Mouse (Mus musculus) hindbrain, embryonic 15.5 days (tissue): ENCODE measurements around the gene Ccr5. TPM values are rescaled to one million over a fixed set of nuclear protein-coding genes. Genes with fewer than 3 reads are reported as not detected.
"Not testable (repeated sequence)": the region's sequence is repeated elsewhere in the genome, so short reads cannot be mapped to it uniquely, and the experiment has no call there.

Source experiments
- ATAC-seq: fragments of 200-750 bp; cut with Nextera tagmentation; 2 replicates; pipeline ENCODE4 v1.8.0; 2017; ENCODE audit warnings: low read depth, moderate number of reproducible peaks, moderate TSS enrichment; ENCODE audit not compliant: low FRiP score
- H3K27ac ChIP-seq: fragments of 300-500 bp; sonication (generic); replicated peaks from 2 replicates; pipeline ENCODE4 v1.5.1; 2015; ENCODE audit warnings: mild to moderate bottlenecking, inconsistent platforms
- H3K27me3 ChIP-seq: fragments of 300-500 bp; sonication (generic); 2 replicates; pipeline ENCODE4 v1.6.1; 2015; ENCODE audit warnings: control low read depth, inconsistent platforms
- H3K36me3 ChIP-seq: fragments of 300-500 bp; sonication (generic); 2 replicates; pipeline ENCODE4 v1.6.1; 2015; ENCODE audit warnings: control low read depth, inconsistent platforms
- H3K4me1 ChIP-seq: fragments of 300-500 bp; sonication (generic); replicated peaks from 2 replicates; pipeline ENCODE4 v1.6.1; 2015; ENCODE audit warnings: control low read depth, inconsistent platforms
- H3K4me2 ChIP-seq: fragments of 300-500 bp; sonication (generic); 2 replicates; pipeline ENCODE4 v1.6.1; 2015; ENCODE audit warnings: moderate library complexity, mild to moderate bottlenecking, inconsistent platforms
- H3K4me3 ChIP-seq: fragments of 300-500 bp; sonication (generic); 2 replicates; pipeline ENCODE4 v1.5.1; 2015; ENCODE audit warnings: mild to moderate bottlenecking, inconsistent platforms
- H3K9ac ChIP-seq: fragments of 300-500 bp; sonication (generic); 2 replicates; pipeline ENCODE4 v1.6.1; 2015; ENCODE audit warnings: inconsistent platforms
- H3K9me3 ChIP-seq: fragments of 300-500 bp; sonication (generic); 2 replicates; pipeline ENCODE4 v1.6.1; 2016; ENCODE audit warnings: control low read depth, inconsistent platforms
- WGBS: fragments of 180-500 bp; shearing (Covaris S2); methylation state at CpG from one replicate; pipeline ENCODE4 v1.1.7; 2015; 5-methylcytosine and 5-hydroxymethylcytosine counted together
- polyA plus RNA-seq: library from polyadenylated mRNA; unstranded; fragments of >200 nt; fragmentation: Nextera tagmentation; extraction: Ambion mirVana; gene quantifications from 2 replicates; pipeline ENCODE4 v1.2.1, GENCODE M21; 2015

Gene Ccr5
- 1.4 and 1.9 TPM in 2 replicates for polyA plus RNA-seq

DNA sequence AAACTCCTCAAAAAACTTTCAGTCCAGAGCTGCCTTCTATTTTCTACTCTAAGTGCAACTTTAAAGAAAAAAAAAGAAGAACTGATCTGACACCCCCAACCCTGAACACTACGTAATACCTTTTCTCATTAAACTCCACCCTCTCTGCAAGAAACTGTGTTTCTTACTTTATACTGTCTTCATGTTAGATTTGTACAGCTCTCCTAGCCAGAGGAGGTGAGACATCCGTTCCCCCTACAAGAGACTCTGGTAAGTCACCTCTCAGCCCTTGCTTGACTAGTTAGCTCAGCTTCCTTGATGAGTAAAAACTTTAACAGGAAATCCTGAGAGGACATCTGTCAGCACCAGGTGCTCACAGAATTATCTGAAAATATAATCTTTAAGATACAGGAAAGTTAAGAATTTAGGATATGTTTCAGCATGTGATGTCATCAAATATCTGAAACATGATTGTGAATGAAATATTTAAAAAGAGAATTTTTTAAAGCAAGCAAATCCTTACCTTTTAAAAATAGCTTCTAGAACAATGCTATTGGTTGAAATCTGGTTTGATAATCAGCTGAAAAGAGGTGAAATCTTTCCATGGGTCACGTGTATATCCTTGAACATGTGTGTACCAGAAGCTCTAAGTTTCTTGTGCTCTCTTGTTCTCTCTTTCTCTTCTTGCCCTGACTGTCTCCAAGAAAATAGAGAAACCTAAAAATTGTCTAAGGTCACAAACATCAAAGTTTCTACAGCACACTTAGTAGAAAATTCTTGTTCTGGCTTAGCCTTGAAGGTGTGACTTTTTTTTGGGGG lies at the start of gene Ccr5:
TSS of gene Ccr5 (plus strand) at position 157 of the 798 bp plus-strand sequence.
- no peak within 1 kb of the TSS for H3K4me3 ChIP-seq
- no peak within 1 kb of the TSS for H3K4me2 ChIP-seq
- H3K9me3 ChIP-seq = no peaks in the 10 kb centered on the region
- WGBS = 87% methylated on average over 3 of the region's 3 CpGs
- ATAC-seq = no peak
- H3K36me3 ChIP-seq = no peaks in the 10 kb centered on the region
- no peaks in the 10 kb centered on the region for H3K4me1 ChIP-seq
- H3K27ac ChIP-seq = no peak within 1 kb of the TSS
- no peak within 1 kb of the TSS for H3K9ac ChIP-seq
- H3K27me3 ChIP-seq = no peaks in the 10 kb centered on the region

GRCm38 (mm10) chr9:124079803-124080202 lies 41.5 kb upstream of the Ccr5 start:
- no peak for ATAC-seq
- H3K9ac ChIP-seq = no peak overlapping the region

GRCm38 (mm10) chr9:124080471-124080870 lies 40.9 kb upstream of the Ccr5 start:
- not testable (repeated sequence) for ATAC-seq, H3K9ac ChIP-seq, H3K27ac ChIP-seq, H3K9me3 ChIP-seq, H3K27me3 ChIP-seq, H3K36me3 ChIP-seq, H3K4me2 ChIP-seq, H3K4me1 ChIP-seq, H3K4me3 ChIP-seq
- WGBS = 93% methylated on average over 13 of the region's 13 CpGs

More at GRCm38 (mm10) chr9:124079803-124080202, 41.5 kb upstream of the Ccr5 start:
- Histone ChIP-seq H3K36me3 (no peaks in the 10 kb centered on the region), H3K27me3 (no peaks in the 10 kb centered on the region), H3K4me3 (no peak overlapping the region), H3K9me3 (no peaks in the 10 kb centered on the region), H3K4me2 (no peak overlapping the region), H3K4me1 (no peaks in the 10 kb centered on the region), H3K27ac (no peak overlapping the region)
- 75% methylated on average over 4 of the region's 4 CpGs for WGBS

- no peak overlapping the region for H3K9ac ChIP-seq
- no peak overlapping the region for H3K4me2 ChIP-seq
- H3K27me3 ChIP-seq = no peaks in the 10 kb centered on the region
- 88% methylated on average over 1 of the region's 1 CpGs for WGBS
- H3K9me3 ChIP-seq = no peaks in the 10 kb centered on the region
- H3K4me1 ChIP-seq = no peaks in the 10 kb centered on the region
- H3K27ac ChIP-seq = no peak overlapping the region
- no peak overlapping the region for H3K4me3 ChIP-seq
- ATAC-seq = no peak
- no peaks in the 10 kb centered on the region for H3K36me3 ChIP-seq
These were observed 30.9 kb upstream of the Ccr5 start for GRCm38 (mm10) chr9:124090441-124090840.

DNA sequence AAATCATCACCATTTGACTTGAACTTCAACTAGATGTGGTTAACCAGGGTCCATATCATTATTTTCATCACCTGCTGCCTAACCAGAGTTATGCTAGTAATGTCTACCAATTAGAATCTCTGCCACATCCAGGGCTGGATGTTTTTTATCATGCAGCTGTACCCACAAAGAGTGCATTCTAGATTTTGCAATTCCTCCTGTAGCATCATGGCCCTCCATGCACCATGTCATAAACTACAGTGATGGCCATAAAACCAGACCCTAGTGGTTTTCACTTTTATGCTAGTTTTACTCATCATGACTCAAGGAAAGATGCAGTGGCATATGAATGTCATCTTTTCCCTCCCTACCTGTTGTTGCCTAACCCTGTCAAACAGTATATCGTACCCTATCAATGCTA lies 22.2 kb upstream of the Ccr5 start:
- Histone ChIP-seq H3K27ac (no peak overlapping the region), H3K4me3 (no peak overlapping the region), H3K36me3 (no peaks in the 10 kb centered on the region), H3K9ac (no peak overlapping the region), H3K4me1 (no peaks in the 10 kb centered on the region), H3K4me2 (no peak overlapping the region), H3K27me3 (no peaks in the 10 kb centered on the region), H3K9me3 (no peaks in the 10 kb centered on the region)
- ATAC-seq = no peak
- WGBS = 90% methylated on average over 1 of the region's 1 CpGs

GRCm38 (mm10) chr9:124100357-124100756 lies 21.0 kb upstream of the Ccr5 start:
- Histone ChIP-seq H3K9me3 (no peaks in the 10 kb centered on the region), H3K4me2 (no peak overlapping the region), H3K9ac (no peak overlapping the region), H3K4me1 (no peaks in the 10 kb centered on the region), H3K27ac (no peak overlapping the region), H3K4me3 (no peak overlapping the region), H3K27me3 (no peaks in the 10 kb centered on the region), H3K36me3 (no peaks in the 10 kb centered on the region)
- WGBS = 87% methylated on average over 1 of the region's 1 CpGs
- ATAC-seq = no peak

DNA sequence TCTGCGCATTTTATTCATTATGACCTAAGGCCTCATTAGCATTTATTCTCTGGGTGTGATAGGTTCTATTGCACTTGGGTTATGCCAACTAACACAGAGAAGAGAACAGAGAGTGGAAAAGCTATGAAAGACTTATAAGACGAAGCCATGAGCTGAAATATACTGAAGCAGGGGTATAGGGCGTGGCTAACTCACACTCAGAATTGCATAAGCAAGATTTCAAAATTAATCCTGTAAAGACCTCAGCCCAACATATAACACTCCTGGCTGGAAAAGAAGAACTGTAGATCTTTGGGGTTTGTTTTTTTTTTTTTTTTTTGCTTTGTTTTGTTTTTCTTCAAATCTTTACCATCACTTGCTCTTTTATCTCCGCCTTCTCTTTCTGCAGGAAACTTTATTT lies 19.6 kb upstream of the Ccr5 start, which contains the start of gene Ccr2:
TSS of gene Ccr2 (plus strand) at position 228 of the 400 bp plus-strand sequence.
- no peak within 1 kb of the TSS for H3K9ac ChIP-seq
- no peaks in the 10 kb centered on the region for H3K9me3 ChIP-seq
- no peak within 1 kb of the TSS for H3K4me3 ChIP-seq
- no peaks in the 10 kb centered on the region for H3K4me1 ChIP-seq
- no peak within 1 kb of the TSS for H3K27ac ChIP-seq
- H3K36me3 ChIP-seq = no peaks in the 10 kb centered on the region
- no peaks in the 10 kb centered on the region for H3K27me3 ChIP-seq
- H3K4me2 ChIP-seq = no peak within 1 kb of the TSS
- WGBS = 88% methylated on average over 4 of the region's 4 CpGs
- ATAC-seq = no peak

DNA sequence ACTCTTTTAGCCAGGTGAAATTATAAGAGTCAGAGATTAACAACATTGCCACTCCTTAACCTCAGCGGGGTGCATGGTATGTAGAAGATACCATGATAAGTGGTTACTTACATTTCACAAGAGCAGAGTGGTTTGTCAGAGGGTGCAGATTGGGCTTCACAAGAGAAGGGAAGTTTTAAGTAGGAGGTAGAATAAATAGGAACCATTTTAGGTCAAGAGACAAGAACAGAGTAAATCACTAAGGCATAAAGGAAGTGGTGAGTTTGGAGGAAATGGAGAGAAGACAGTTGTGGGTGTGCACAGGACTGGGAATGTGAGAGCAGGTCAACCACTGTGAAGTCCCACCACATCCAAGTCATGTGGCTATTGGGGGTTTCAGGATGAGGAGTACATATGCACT lies 18.1 kb upstream of the Ccr5 start:
- H3K4me2 ChIP-seq = no peak overlapping the region
- H3K4me1 ChIP-seq = no peaks in the 10 kb centered on the region
- H3K9me3 ChIP-seq = no peaks in the 10 kb centered on the region
- H3K36me3 ChIP-seq = no peaks in the 10 kb centered on the region
- no peak overlapping the region for H3K9ac ChIP-seq
- no peaks in the 10 kb centered on the region for H3K27me3 ChIP-seq
- ATAC-seq = no peak
- H3K4me3 ChIP-seq = no peak overlapping the region
- WGBS = 72% methylated on average over 1 of the region's 1 CpGs
- H3K27ac ChIP-seq = no peak overlapping the region

- no peaks in the 10 kb centered on the region for H3K4me1 ChIP-seq
- H3K27ac ChIP-seq = no peak overlapping the region
- H3K36me3 ChIP-seq = no peaks in the 10 kb centered on the region
- H3K9me3 ChIP-seq = no peaks in the 10 kb centered on the region
- no peak overlapping the region for H3K4me2 ChIP-seq
- no peak overlapping the region for H3K9ac ChIP-seq
- no peaks in the 10 kb centered on the region for H3K27me3 ChIP-seq
- no peak overlapping the region for H3K4me3 ChIP-seq
- ATAC-seq = no peak
These were observed 16.1 kb upstream of the Ccr5 start for GRCm38 (mm10) chr9:124105196-124105595.

GRCm38 (mm10) chr9:124107232-124107631 lies 14.1 kb upstream of the Ccr5 start:
- Histone ChIP-seq H3K4me2 (no peak overlapping the region), H3K27ac (no peak overlapping the region), H3K4me1 (no peaks in the 10 kb centered on the region), H3K9me3 (no peaks in the 10 kb centered on the region), H3K4me3 (no peak overlapping the region), H3K27me3 (no peaks in the 10 kb centered on the region), H3K36me3 (no peaks in the 10 kb centered on the region), H3K9ac (no peak overlapping the region)
- no peak for ATAC-seq

DNA sequence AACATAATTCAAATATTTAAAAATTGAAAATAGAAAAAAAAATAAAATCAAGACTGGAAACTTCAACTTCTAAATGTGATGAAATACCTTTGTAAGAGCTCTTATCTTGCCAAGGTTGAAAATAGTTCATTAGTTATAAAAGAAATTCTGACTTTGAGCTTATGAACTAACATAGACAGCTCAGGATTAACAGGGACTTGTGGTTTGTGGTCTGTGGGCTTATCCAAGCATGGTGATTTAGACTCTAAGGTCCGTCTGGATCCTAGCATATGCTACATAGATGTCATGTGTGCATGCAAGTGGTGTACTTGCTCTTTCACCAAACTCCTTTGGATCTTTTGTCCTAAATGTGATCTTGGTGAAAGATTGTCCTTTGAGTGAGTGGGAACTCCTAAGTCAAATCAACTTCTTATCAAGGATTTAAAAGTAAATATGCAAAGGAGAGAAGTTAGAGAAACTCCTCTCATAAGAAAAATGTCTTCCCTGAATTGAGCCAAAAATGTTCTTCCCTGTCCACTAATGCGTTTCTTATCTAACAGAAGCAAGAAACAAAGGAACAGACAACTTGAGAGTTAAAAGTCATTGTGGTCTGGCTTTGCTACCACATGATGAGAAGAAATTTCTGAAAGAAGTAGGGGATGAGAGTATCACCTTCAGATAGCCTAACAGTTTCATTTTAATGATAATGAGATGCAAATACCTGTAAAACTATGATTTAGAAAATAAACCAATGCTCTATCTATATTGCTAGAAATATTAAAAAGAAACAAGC lies 12.8 kb upstream of the Ccr5 start:
- 77% methylated on average over 2 of the region's 2 CpGs for WGBS

DNA sequence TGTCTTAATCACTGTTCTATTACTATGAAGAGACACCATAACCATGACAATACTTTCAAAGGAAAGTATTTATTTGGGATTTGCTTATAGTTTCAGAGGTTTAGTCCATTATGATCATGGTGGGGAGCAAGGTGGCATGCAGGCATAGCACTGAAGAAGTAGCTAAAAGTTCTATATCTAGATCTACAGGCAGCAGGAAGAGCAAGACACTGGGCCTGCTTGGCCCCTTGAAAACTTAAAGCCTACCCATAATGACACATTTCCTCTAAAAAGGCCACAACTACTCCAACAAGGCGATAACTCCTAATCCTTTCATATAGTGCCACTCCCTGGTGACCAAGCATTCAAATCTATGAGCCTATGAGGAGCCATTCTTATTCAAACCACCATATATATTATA lies 9.3 kb upstream of the Ccr5 start:
- WGBS = 94% methylated on average over 1 of the region's 1 CpGs
- Histone ChIP-seq H3K27ac (no peak overlapping the region), H3K27me3 (no peaks in the 10 kb centered on the region), H3K36me3 (no peaks in the 10 kb centered on the region), H3K9ac (no peak overlapping the region), H3K4me1 (no peaks in the 10 kb centered on the region), H3K4me3 (no peak overlapping the region), H3K4me2 (no peak overlapping the region), H3K9me3 (no peaks in the 10 kb centered on the region)
- no peak for ATAC-seq

More for the DNA sequence above, 12.8 kb upstream of the Ccr5 start:
- no peak overlapping the region for H3K27ac ChIP-seq
- no peaks in the 10 kb centered on the region for H3K9me3 ChIP-seq
- H3K27me3 ChIP-seq = no peaks in the 10 kb centered on the region
- no peak overlapping the region for H3K4me3 ChIP-seq
- no peaks in the 10 kb centered on the region for H3K36me3 ChIP-seq
- no peaks in the 10 kb centered on the region for H3K4me1 ChIP-seq
- ATAC-seq = no peak
- no peak overlapping the region for H3K4me2 ChIP-seq
- H3K9ac ChIP-seq = no peak overlapping the region
